Mouse (Mus musculus): Measurements from ENCODE around the gene Dclk1.

DNA sequence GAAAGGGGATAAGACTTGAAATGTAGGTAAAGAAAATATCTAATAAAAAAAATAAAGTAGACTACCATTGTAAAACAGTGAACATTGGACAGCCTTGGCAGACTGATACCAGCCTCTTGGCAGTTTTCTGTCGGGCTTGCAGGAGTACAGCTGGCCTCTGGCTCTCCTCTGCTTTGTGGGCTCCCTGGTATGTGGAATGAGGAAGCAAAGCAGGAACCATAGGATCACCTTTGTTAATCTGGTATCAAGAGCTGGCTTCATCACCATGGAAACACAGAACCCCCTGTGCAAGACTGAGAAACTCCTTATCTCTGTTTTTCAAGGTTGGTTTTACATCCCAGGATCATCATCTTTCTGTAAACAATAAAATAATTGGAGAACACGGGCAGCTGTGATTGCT, 29.9 kb upstream of the Dclk1 start:
- TF ChIP-seq CTCF (IDR thresholded peaks at IDR 0.05; ENCODE audit: low read depth) = no peak
- no peak for TF ChIP-seq EP300 (IDR thresholded peaks at IDR 0.05; ENCODE audit: low read depth)

Measured in liver, embryonic 14.5 days (tissue).